Comparison of ENCODE assay signal across 28 mouse cellular contexts in genomic region chr8:84303951-84304350, GRCm38 (mm10). TPM values are rescaled to one million over a fixed set of nuclear protein-coding genes. Genes with fewer than 3 reads are reported as not detected.
DNase-seq lines count a peak whose midpoint lies in the region; ATAC-seq lines count a peak whose summit lies in the region.
"Had no signal": no experiment of that assay in that cellular context is flagged by ENCODE, and none has a peak within 500 bp of the region (broad histone marks: within the 10 kb centered on the region; RNA-seq: fewer than 3 reads in every experiment).

No protein-coding gene starts in this region.

- 53% methylated on average over 2 of the region's 2 CpGs for WGBS in lung, embryonic 15.5 days
- WGBS in heart, embryonic 10.5 days = 54% methylated on average over 2 of the region's 2 CpGs
- WGBS in heart, embryonic 16.5 days = 43% methylated on average over 2 of the region's 2 CpGs
- 83% methylated on average over 2 of the region's 2 CpGs for WGBS in hindbrain, embryonic 13.5 days

- H3K4me1 ChIP-seq in lung, embryonic 15.5 days = no peaks in the 10 kb centered on the region; the same call in 1 of the 2 replicates
- H3K4me1 ChIP-seq in heart, embryonic 10.5 days = peaks cover 11% of the 10 kb centered on the region; the same call in 1 of the 2 replicates
- H3K4me1 ChIP-seq in heart, embryonic 16.5 days (ENCODE audit: control insufficient read depth, insufficient read depth, low read length) = peaks cover 4% of the 10 kb centered on the region; the same call in 1 of the 2 replicates
- no peaks in the 10 kb centered on the region for H3K4me1 ChIP-seq in hindbrain, embryonic 13.5 days (replicated peaks)
- H3K4me1 ChIP-seq: embryonic facial prominence, embryonic 12.5 days; forebrain, embryonic 15.5 days; hindbrain, embryonic 15.5 days; midbrain, embryonic 10.5 days; midbrain, embryonic 15.5 days; neural tube, embryonic 15.5 days; stomach, embryonic 15.5 days had no signal

- H3K36me3 ChIP-seq in lung, embryonic 15.5 days = no peaks in the 10 kb centered on the region
- no peaks in the 10 kb centered on the region for H3K36me3 ChIP-seq in heart, embryonic 10.5 days
- no peaks in the 10 kb centered on the region for H3K36me3 ChIP-seq in heart, embryonic 16.5 days (ENCODE audit: control insufficient read depth, insufficient read depth)
- H3K36me3 ChIP-seq in hindbrain, embryonic 13.5 days = no peaks in the 10 kb centered on the region
- H3K36me3 ChIP-seq: embryonic facial prominence, embryonic 12.5 days; forebrain, embryonic 15.5 days; G1E; hindbrain, embryonic 15.5 days; limb, embryonic 12.5 days; midbrain, embryonic 10.5 days; midbrain, embryonic 15.5 days; neural tube, embryonic 15.5 days; stomach, embryonic 15.5 days had no signal

- no peak for ATAC-seq in lung, embryonic 15.5 days (ENCODE audit: borderline replicate concordance, extremely low read depth, low FRiP score, low TSS enrichment)
- no peak for ATAC-seq in heart, embryonic 16.5 days (replicated peaks; ENCODE audit: extremely low read depth, insufficient read depth, low FRiP score)
- no peak for ATAC-seq in hindbrain, embryonic 13.5 days (ENCODE audit: low FRiP score)
- ATAC-seq: forebrain, embryonic 15.5 days; midbrain, embryonic 15.5 days had no signal

- H3K9ac ChIP-seq in lung, embryonic 15.5 days = no peak overlapping the region
- no peak overlapping the region for H3K9ac ChIP-seq in heart, embryonic 16.5 days (ENCODE audit: low read length)
- H3K9ac ChIP-seq in hindbrain, embryonic 13.5 days = no peak overlapping the region
- H3K9ac ChIP-seq: embryonic facial prominence, embryonic 12.5 days; forebrain, embryonic 15.5 days; hindbrain, embryonic 15.5 days; limb, embryonic 12.5 days; midbrain, embryonic 15.5 days; neural tube, embryonic 15.5 days; stomach, embryonic 15.5 days had no signal

- H3K4me3 ChIP-seq in lung, embryonic 15.5 days = no peak overlapping the region
- no peak overlapping the region for H3K4me3 ChIP-seq in heart, embryonic 10.5 days
- no peak overlapping the region for H3K4me3 ChIP-seq in heart, embryonic 16.5 days (ENCODE audit: low read length)
- no peak overlapping the region for H3K4me3 ChIP-seq in hindbrain, embryonic 13.5 days
- H3K4me3 ChIP-seq: embryonic facial prominence, embryonic 12.5 days; forebrain, embryonic 15.5 days; hindbrain, embryonic 15.5 days; layer of hippocampus, adult 2 months; left cerebral cortex, adult 2 months; limb, embryonic 12.5 days; midbrain, embryonic 10.5 days; midbrain, embryonic 15.5 days; neural tube, embryonic 15.5 days; stomach, embryonic 15.5 days had no signal

- H3K4me2 ChIP-seq in lung, embryonic 15.5 days = no peak overlapping the region
- H3K4me2 ChIP-seq in heart, embryonic 16.5 days (ENCODE audit: low read depth, low read length) = no peak overlapping the region
- no peak overlapping the region for H3K4me2 ChIP-seq in hindbrain, embryonic 13.5 days
- H3K4me2 ChIP-seq: embryonic facial prominence, embryonic 12.5 days; forebrain, embryonic 15.5 days; hindbrain, embryonic 15.5 days; limb, embryonic 12.5 days; midbrain, embryonic 15.5 days; neural tube, embryonic 15.5 days; stomach, embryonic 15.5 days had no signal

- intact Hi-C loops in heart, postnatal 36 days (cut with DNase I) = loop anchor here (5.0 kb wide), 1 partner anchor 33 kb away; no protein-coding TSS in a partner anchor

- no peaks in the 10 kb centered on the region for H3K27me3 ChIP-seq in lung, embryonic 15.5 days
- 0 out of 2 replicates have a peak, but pooled peaks cover 4% of the 10 kb centered on the region for H3K27me3 ChIP-seq in heart, embryonic 10.5 days (ENCODE audit: insufficient read depth, poor library complexity, severe bottlenecking)
- no peaks in the 10 kb centered on the region for H3K27me3 ChIP-seq in heart, embryonic 16.5 days (ENCODE audit: control insufficient read depth, insufficient read depth, low read length)
- no peaks in the 10 kb centered on the region for H3K27me3 ChIP-seq in hindbrain, embryonic 13.5 days
- H3K27me3 ChIP-seq: embryonic facial prominence, embryonic 12.5 days; forebrain, embryonic 15.5 days; hindbrain, embryonic 15.5 days; limb, embryonic 12.5 days; midbrain, embryonic 15.5 days; neural tube, embryonic 15.5 days; stomach, embryonic 15.5 days had no signal

- H3K27ac ChIP-seq in lung, embryonic 15.5 days = 0 out of 2 replicates have a peak overlapping the region, but pooled peaks have one; percentile 10
- peak overlapping the region; percentile 62 for H3K27ac ChIP-seq in heart, embryonic 10.5 days
- peak overlapping the region; percentile 18; the same call in 1 of the 2 replicates for H3K27ac ChIP-seq in heart, embryonic 16.5 days (ENCODE audit: low read length)
- no peak overlapping the region for H3K27ac ChIP-seq in hindbrain, embryonic 13.5 days
- H3K27ac ChIP-seq: embryonic facial prominence, embryonic 12.5 days; forebrain, embryonic 15.5 days; hindbrain, embryonic 15.5 days; layer of hippocampus, adult 2 months; left cerebral cortex, adult 2 months; limb, embryonic 12.5 days; midbrain, embryonic 10.5 days; midbrain, embryonic 15.5 days; neural tube, embryonic 15.5 days; stomach, embryonic 15.5 days had no signal

- peak; percentile 90 for DNase-seq in heart, adult 11 months
- no peak for DNase-seq in heart, postnatal 36 days
- no peak for DNase-seq in lung, adult 18-20 months
- no peak for DNase-seq in heart, embryonic 10.5 days (ENCODE audit: low spot score)
- no peak for DNase-seq in thymus, postnatal 14 days
- DNase-seq: adrenal gland, postnatal 10 days; cerebellum, adult 11-12 months; cerebellum, adult 9-11 months; embryo, embryonic 11 days; kidney, adult 2 months; kidney, postnatal 36 days; retina, postnatal 1 day; right cerebral cortex, postnatal 14 days; thymus, postnatal 25 days had no signal

- no peaks in the 10 kb centered on the region for H3K9me3 ChIP-seq in lung, embryonic 15.5 days
- H3K9me3 ChIP-seq in heart, embryonic 10.5 days = no peaks in the 10 kb centered on the region
- H3K9me3 ChIP-seq in heart, embryonic 16.5 days (replicated peaks; ENCODE audit: control insufficient read depth, low read length) = peaks cover 9% of the 10 kb centered on the region; the same call in 1 of the 2 replicates
- H3K9me3 ChIP-seq in hindbrain, embryonic 13.5 days = no peaks in the 10 kb centered on the region
- H3K9me3 ChIP-seq: embryonic facial prominence, embryonic 12.5 days; forebrain, embryonic 15.5 days; G1E; hindbrain, embryonic 15.5 days; midbrain, embryonic 10.5 days; midbrain, embryonic 15.5 days; neural tube, embryonic 15.5 days; stomach, embryonic 15.5 days had no signal

RNA-seq across cellular contexts. Expression of gene Ccdc130, which starts 33.8 kb away (rescaled TPM):
- 10 to 100 TPM in 1 of 2 experiments, 1 to 10 TPM in 1; 7.5 to 11.0 TPM for total RNA-seq in heart, postnatal 36 days (2021)
- 20.5 and 22.8 TPM in 2 replicates for polyA plus RNA-seq in lung, embryonic 15.5 days (2015; fragmentation: Nextera tagmentation; extraction: Ambion mirVana)
- 18.8 and 20.8 TPM in 2 replicates for polyA plus RNA-seq in heart, embryonic 10.5 days (2016; fragmentation: Nextera tagmentation; extraction: Ambion mirVana)
- polyA plus RNA-seq in heart, embryonic 16.5 days (2015; fragmentation: Nextera tagmentation; extraction: Ambion mirVana) = 14.9 and 19.4 TPM in 2 replicates
- 21.2 and 24.0 TPM in 2 replicates for polyA plus RNA-seq in hindbrain, embryonic 13.5 days (2015; fragmentation: Nextera tagmentation; extraction: Ambion mirVana)

RNA-seq across cellular contexts. Expression of gene Mri1, which starts 46.8 kb away (rescaled TPM):
- 10 to 100 TPM; 10.1 to 12.3 TPM for total RNA-seq in heart, postnatal 36 days (2021)
- 67.2 and 72.4 TPM in 2 replicates for polyA plus RNA-seq in lung, embryonic 15.5 days (2015; fragmentation: Nextera tagmentation; extraction: Ambion mirVana)
- polyA plus RNA-seq in heart, embryonic 10.5 days (2016; fragmentation: Nextera tagmentation; extraction: Ambion mirVana) = 60.5 and 74.9 TPM in 2 replicates
- polyA plus RNA-seq in heart, embryonic 16.5 days (2015; fragmentation: Nextera tagmentation; extraction: Ambion mirVana) = 45.0 and 46.2 TPM in 2 replicates
- polyA plus RNA-seq in hindbrain, embryonic 13.5 days (2015; fragmentation: Nextera tagmentation; extraction: Ambion mirVana) = 50.7 and 57.6 TPM in 2 replicates

RNA-seq across cellular contexts. Expression of gene D8Ertd738e, which starts 54.4 kb away (rescaled TPM):
- 100 to 1,000 TPM; 231 to 232 TPM for total RNA-seq in heart, postnatal 36 days (2021)
- polyA plus RNA-seq in lung, embryonic 15.5 days (2015; fragmentation: Nextera tagmentation; extraction: Ambion mirVana) = 320 and 350 TPM in 2 replicates
- polyA plus RNA-seq in heart, embryonic 10.5 days (2016; fragmentation: Nextera tagmentation; extraction: Ambion mirVana) = 353 and 374 TPM in 2 replicates
- 297 and 311 TPM in 2 replicates for polyA plus RNA-seq in heart, embryonic 16.5 days (2015; fragmentation: Nextera tagmentation; extraction: Ambion mirVana)
- polyA plus RNA-seq in hindbrain, embryonic 13.5 days (2015; fragmentation: Nextera tagmentation; extraction: Ambion mirVana) = 263 and 280 TPM in 2 replicates
